Mouse (Mus musculus) liver, embryonic 11.5 days (tissue): ENCODE measurements around the gene Pigm. TPM values are rescaled to one million over a fixed set of nuclear protein-coding genes. Genes with fewer than 3 reads are reported as not detected.

ENCODE experiments used
- ATAC-seq: fragments of 200-750 bp; cut with Nextera tagmentation; replicated peaks from 2 replicates; pipeline ENCODE4 v1.8.0; 2017; ENCODE audit warnings: moderate number of reproducible peaks, mild to moderate bottlenecking, moderate TSS enrichment, moderate library complexity; ENCODE audit not compliant: low FRiP score
- DNase-seq: peaks from one replicate; pipeline ENCODE4 v3.0.0-alpha.2; 2017; ENCODE audit warnings: low spot score
- H3K27ac ChIP-seq: fragments of 300-500 bp; sonication (generic); 2 replicates; pipeline ENCODE4 v1.5.1; 2014; ENCODE audit warnings: mild to moderate bottlenecking, low read depth, low read length, control low read depth
- H3K27me3 ChIP-seq: fragments of 300-500 bp; sonication (generic); replicated peaks from 2 replicates; pipeline ENCODE4 v1.6.1; 2014; ENCODE audit warnings: low read length, mixed read lengths; ENCODE audit not compliant: control insufficient read depth, insufficient read depth
- H3K36me3 ChIP-seq: fragments of 300-500 bp; sonication (generic); 2 replicates; pipeline ENCODE4 v1.6.1; 2014; ENCODE audit warnings: mild to moderate bottlenecking, low read length, moderate library complexity, mixed read lengths; ENCODE audit not compliant: control insufficient read depth, insufficient read depth
- H3K4me1 ChIP-seq: fragments of 300-500 bp; sonication (generic); replicated peaks from 2 replicates; pipeline ENCODE4 v1.6.1; 2014; ENCODE audit warnings: low read length, mixed read lengths; ENCODE audit not compliant: control insufficient read depth, insufficient read depth
- H3K4me2 ChIP-seq: fragments of 300-500 bp; sonication (generic); 2 replicates; pipeline ENCODE4 v1.6.1; 2014; ENCODE audit warnings: mild to moderate bottlenecking, control low read depth, moderate library complexity
- H3K4me3 ChIP-seq: fragments of 300-500 bp; sonication (generic); 2 replicates; pipeline ENCODE4 v1.5.1; 2014; ENCODE audit warnings: low read depth, low read length, control low read depth
- H3K9ac ChIP-seq: fragments of 300-500 bp; sonication (generic); 2 replicates; pipeline ENCODE4 v1.6.1; 2014; ENCODE audit warnings: low read depth, low read length, control low read depth
- H3K9me3 ChIP-seq: fragments of 300-500 bp; sonication (generic); 2 replicates; pipeline ENCODE4 v1.6.1; 2016; ENCODE audit warnings: low read length, inconsistent platforms, mixed read lengths; ENCODE audit not compliant: control insufficient read depth
- WGBS: fragments of 180-500 bp; shearing (Covaris S2); extraction: QIAGEN DNeasy Blood & Tissue Kit; methylation state at CpG from one replicate; pipeline ENCODE4 v1.1.7; 2014; 5-methylcytosine and 5-hydroxymethylcytosine counted together
- polyA plus RNA-seq: library from polyadenylated mRNA; unstranded; fragments of >200 nt; fragmentation: Nextera tagmentation; extraction: Ambion mirVana; gene quantifications from 2 replicates; pipeline ENCODE4 v1.2.1, GENCODE M21; 2014

Pigm gene
- polyA plus RNA-seq, 1 experiment from 2014 or later, result 7.7 TPM

DNA sequence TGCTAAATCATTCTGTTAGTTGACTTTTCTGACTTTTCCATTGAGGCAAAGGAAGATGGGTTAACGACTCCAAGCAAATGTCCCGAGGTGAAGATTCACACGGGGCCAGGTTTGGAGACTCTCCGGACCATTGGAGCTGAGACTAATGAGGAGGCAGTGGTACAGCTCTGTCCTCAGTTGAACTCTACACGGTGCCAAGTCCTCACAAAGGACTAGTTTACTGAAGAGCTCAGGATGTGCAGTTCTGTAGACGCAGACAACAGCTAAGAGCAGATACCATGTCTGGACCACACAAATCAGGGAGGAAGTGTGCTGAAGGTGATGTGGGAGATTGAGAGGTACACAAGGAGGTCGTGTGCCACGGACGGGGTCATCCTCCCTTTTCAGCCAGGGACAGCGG is 18.0 kb upstream of the Pigm start:
- no peak overlapping the region for H3K4me3 ChIP-seq
- H3K27me3 ChIP-seq, result no peaks in the 10 kb centered on the region; the same call in 1 of the 2 replicates
- H3K27ac ChIP-seq, result no peak overlapping the region
- no peak overlapping the region for H3K9ac ChIP-seq
- no peaks in the 10 kb centered on the region for H3K4me1 ChIP-seq
- H3K4me2 ChIP-seq, result no peak overlapping the region
- DNase-seq, result no peak
- no peak for ATAC-seq
- H3K36me3 ChIP-seq, result no peaks in the 10 kb centered on the region
- no peaks in the 10 kb centered on the region for H3K9me3 ChIP-seq
- 74% methylated on average over 10 of the region's 10 CpGs for WGBS

DNA sequence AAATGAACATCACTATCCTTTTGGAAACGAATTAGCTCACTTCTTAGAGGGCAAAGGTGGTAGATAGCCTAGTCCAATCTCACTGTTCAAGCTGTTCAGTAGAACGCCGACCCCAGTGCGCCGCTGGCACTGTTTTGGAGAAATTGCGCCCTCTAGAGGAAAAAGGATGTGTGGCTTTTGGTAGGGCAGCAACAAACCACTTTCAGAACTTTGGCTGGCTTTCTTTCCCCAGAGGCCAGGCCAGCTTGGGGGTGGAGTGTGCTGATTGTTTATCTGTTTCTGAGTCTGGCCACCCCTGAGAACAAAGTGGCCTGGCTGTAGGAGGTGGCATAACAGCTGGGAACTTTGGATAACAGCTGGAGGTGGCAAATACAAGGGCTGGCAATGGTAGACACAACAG is 11.7 kb upstream of the Pigm start:
- peak overlapping the region; percentile 27; the same call in 1 of the 2 replicates for H3K4me3 ChIP-seq
- no peak overlapping the region for H3K9ac ChIP-seq
- H3K27me3 ChIP-seq, result no peaks in the 10 kb centered on the region; the same call in 1 of the 2 replicates
- no peaks in the 10 kb centered on the region for H3K9me3 ChIP-seq
- H3K36me3 ChIP-seq, result no peaks in the 10 kb centered on the region
- no peaks in the 10 kb centered on the region; the same call in 1 of the 2 replicates for H3K4me1 ChIP-seq
- ATAC-seq, result peak; percentile 68
- 7% methylated on average over 6 of the region's 6 CpGs for WGBS
- H3K27ac ChIP-seq, result no peak overlapping the region
- no peak for DNase-seq
- peak overlapping the region; percentile 54 for H3K4me2 ChIP-seq

DNA sequence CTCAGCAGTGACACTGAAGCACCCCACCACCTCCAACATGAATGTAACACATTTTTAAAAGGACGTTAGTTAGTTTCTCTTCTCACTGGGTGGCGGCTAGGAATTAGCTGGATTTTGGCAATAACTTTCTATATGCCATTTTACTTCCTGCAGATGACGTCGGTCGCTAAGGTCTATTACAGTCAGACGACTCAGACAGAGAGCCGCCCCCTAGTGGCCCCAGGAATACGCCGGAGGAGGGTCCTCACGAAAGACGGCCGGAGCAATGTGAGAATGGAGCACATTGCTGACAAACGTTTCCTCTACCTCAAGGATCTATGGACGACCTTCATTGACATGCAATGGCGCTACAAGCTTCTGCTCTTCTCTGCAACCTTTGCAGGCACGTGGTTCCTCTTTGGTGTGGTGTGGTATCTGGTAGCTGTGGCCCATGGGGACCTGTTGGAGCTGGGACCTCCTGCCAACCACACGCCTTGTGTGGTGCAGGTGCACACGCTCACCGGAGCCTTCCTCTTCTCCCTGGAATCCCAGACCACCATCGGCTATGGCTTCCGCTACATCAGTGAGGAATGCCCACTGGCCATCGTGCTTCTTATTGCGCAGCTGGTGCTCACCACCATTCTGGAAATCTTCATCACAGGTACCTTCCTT is 7.5 kb upstream of the Pigm start:
- no peak overlapping the region for H3K9ac ChIP-seq
- ATAC-seq, result peak; percentile 56

DNA sequence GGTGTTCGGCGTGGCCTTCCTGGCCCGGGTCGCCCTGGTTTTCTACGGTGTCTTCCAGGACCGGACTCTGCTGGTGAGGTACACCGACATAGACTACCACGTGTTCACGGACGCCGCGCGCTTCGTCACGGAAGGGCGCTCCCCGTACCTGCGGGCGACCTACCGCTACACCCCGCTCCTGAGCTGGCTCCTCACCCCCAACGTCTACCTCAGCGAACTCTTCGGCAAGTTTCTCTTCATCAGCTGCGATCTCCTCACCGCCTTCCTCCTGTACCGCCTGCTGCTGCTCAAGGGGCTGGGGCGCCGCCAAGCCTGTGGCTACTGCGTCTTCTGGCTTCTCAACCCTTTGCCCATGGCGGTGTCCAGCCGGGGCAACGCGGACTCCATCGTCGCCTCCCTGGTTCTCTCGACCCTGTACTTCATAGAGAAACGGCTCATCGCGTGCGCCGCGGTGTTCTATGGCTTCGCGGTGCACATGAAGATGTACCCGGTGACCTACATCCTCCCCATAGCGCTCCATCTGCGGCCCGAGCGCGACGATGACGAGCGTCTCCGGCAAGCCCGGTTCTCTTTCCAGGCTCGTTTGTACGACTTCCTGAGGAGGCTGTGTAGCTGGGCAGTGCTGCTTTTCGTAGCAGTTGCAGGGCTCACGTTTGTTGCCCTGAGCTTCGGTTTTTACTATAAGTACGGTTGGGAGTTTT is 562 bp downstream of the Pigm start:
- peaks cover 8% of the 10 kb centered on the region for H3K4me1 ChIP-seq
- peak; percentile 58 for ATAC-seq
- H3K9ac ChIP-seq, result peak overlapping the region; percentile 84
- H3K4me3 ChIP-seq, result peak overlapping the region; percentile 97
- peak overlapping the region; percentile 60 for H3K27ac ChIP-seq
- peaks cover 13% of the 10 kb centered on the region for H3K36me3 ChIP-seq
- DNase-seq, result no peak
- no peaks in the 10 kb centered on the region for H3K9me3 ChIP-seq
- WGBS, result 2% methylated on average over 62 of the region's 62 CpGs
- no peaks in the 10 kb centered on the region for H3K27me3 ChIP-seq
- peak overlapping the region; percentile 89 for H3K4me2 ChIP-seq

More for the DNA sequence above, 7.5 kb upstream of the Pigm start:
- Histone ChIP-seq H3K4me3 (peak overlapping the region; percentile 8), H3K36me3 (no peaks in the 10 kb centered on the region), H3K27ac (no peak overlapping the region), H3K27me3 (no peaks in the 10 kb centered on the region; the same call in 1 of the 2 replicates), H3K4me1 (no peaks in the 10 kb centered on the region; the same call in 1 of the 2 replicates), H3K9me3 (no peaks in the 10 kb centered on the region), H3K4me2 (peak overlapping the region; percentile 46)
- DNase-seq, result peak; percentile 65
- WGBS, result 24% methylated on average over 23 of the region's 23 CpGs

DNA sequence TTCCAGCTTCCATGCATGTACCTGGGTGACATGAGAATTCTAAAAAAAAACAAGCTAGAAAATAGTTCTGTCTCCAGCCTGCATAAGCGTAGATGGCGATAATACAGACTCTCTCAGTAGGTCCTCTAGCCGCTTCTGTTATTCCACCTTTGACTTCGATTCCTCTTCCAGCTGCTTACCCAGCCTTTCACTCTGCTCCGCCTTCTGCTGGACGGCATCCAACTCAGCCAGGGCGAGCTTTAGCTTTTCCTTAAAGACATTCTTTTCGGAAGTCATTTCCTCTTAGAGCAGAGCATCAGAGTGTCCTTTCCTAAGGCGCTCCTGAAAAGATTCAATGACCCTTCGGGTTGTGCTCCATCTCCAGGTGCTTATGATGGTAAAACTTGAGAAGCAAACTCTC is 3.7 kb downstream of the Pigm start:
- ATAC-seq (no peak), DNase-seq (no peak)
- Histone ChIP-seq H3K4me3 (no peak overlapping the region), H3K36me3 (peaks cover 13% of the 10 kb centered on the region), H3K4me1 (peaks cover 8% of the 10 kb centered on the region), H3K9ac (no peak overlapping the region), H3K4me2 (no peak overlapping the region), H3K9me3 (no peaks in the 10 kb centered on the region), H3K27ac (no peak overlapping the region), H3K27me3 (no peaks in the 10 kb centered on the region)
- 83% methylated on average over 10 of the region's 10 CpGs for WGBS

DNA sequence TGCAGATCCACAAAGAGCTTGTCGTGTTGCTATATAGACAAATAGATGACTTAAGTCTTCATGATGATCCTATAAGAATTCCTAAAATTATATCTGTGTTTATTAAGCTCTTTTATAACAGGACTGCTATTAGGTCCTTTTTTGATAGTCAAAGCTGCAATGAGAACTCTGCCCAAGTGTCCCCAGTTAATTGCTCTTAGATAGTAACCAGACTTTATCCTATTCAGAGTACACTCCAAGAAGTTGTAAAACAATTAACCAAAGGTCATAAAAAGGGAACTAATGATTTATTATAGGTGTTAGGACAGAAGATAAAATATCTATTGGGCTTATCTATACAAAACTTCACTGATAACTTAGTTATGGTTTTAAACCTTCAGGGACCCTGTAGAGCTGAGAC is 5.7 kb downstream of the Pigm start:
- 98% methylated on average over 1 of the region's 1 CpGs for WGBS
- Histone ChIP-seq H3K36me3 (peaks cover 13% of the 10 kb centered on the region), H3K4me1 (peaks cover 8% of the 10 kb centered on the region), H3K27ac (no peak overlapping the region), H3K9ac (no peak overlapping the region), H3K4me3 (no peak overlapping the region), H3K27me3 (no peaks in the 10 kb centered on the region), H3K4me2 (no peak overlapping the region), H3K9me3 (no peaks in the 10 kb centered on the region)
- DNase-seq, result no peak
- no peak for ATAC-seq

DNA sequence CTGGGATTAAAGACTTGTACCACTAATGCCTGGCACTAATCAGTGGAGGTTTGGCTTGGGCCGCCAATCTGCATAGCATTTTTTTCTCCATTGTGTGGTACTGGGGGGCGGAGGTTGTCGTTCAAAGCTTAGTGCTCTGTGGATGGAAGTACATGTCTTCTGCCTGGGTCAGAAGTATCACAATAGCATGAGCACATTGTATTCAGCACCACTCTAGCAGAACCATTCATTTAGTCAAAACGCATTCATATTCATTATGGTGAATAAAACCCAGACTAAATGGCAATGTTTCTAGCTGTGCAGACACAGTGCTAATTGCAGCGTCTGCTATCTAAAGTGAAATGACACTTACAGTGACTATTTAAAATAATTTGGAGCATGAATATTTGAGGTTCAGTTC is 10.9 kb downstream of the Pigm start:
- no peaks in the 10 kb centered on the region for H3K4me1 ChIP-seq
- ATAC-seq, result no peak
- no peaks in the 10 kb centered on the region for H3K9me3 ChIP-seq
- 82% methylated on average over 5 of the region's 5 CpGs for WGBS
- H3K27ac ChIP-seq, result no peak overlapping the region
- H3K9ac ChIP-seq, result no peak overlapping the region
- H3K4me3 ChIP-seq, result no peak overlapping the region
- no peak for DNase-seq
- H3K36me3 ChIP-seq, result no peaks in the 10 kb centered on the region
- 0 out of 2 replicates have a peak, but pooled peaks cover 4% of the 10 kb centered on the region for H3K27me3 ChIP-seq
- H3K4me2 ChIP-seq, result no peak overlapping the region

DNA sequence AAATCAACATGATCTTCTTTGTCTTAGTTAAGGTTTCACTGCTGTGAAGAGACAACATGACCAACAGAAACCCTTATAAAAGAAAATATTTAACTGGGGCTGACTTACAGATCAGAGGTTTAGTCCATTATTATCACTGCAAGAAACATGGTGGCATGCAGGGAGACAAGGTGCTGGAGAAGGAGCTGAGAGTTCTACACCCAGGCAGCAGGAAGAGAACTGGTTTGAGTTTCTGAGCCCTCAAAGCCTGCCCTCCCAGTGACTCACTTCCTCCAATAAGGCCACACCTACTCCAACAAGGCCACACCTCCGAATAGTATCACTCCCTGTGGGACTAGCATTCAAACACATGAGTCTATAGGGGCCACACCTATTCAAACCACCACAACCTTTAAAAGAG is 14.4 kb downstream of the Pigm start:
- Histone ChIP-seq H3K4me1 (no peaks in the 10 kb centered on the region), H3K9me3 (no peaks in the 10 kb centered on the region), H3K27ac (no peak overlapping the region), H3K36me3 (no peaks in the 10 kb centered on the region), H3K4me2 (no peak overlapping the region), H3K4me3 (no peak overlapping the region), H3K27me3 (0 out of 2 replicates have a peak, but pooled peaks cover 4% of the 10 kb centered on the region), H3K9ac (no peak overlapping the region)
- DNase-seq (no peak), ATAC-seq (0 out of 2 replicates have a peak, but pooled peaks have one; percentile 57)
- 39% methylated on average over 1 of the region's 1 CpGs for WGBS
